Mouse (Mus musculus) MEL (cell line): ENCODE data around the gene Odf3.

Experiments
- CTCF ChIP-seq, 3 experiments: IDR thresholded peaks in 2 of 3; conservative IDR thresholded peaks in 1 of 3; 2 replicates each; pipeline ENCODE4 v1.5.1; 2011 to 2012; ENCODE audit warnings: low read length in 3 of 3, low read depth in 2 of 3, mild to moderate bottlenecking in 2 of 3, improper control_type of control experiment in 1 of 3, inconsistent platforms in 1 of 3, mixed read lengths in 1 of 3, moderate library complexity in 1 of 3; ENCODE audit not compliant: control insufficient read depth in 1 of 3, insufficient read depth in 1 of 3, poor library complexity in 1 of 3, severe bottlenecking in 1 of 3
- MAFK ChIP-seq: IDR thresholded peaks from 2 replicates; pipeline ENCODE4 v1.6.1; 2011; ENCODE audit warnings: low read depth, mild to moderate bottlenecking, low read length, improper control_type of control experiment, borderline replicate concordance
- NELFE ChIP-seq: IDR thresholded peaks from 2 replicates; pipeline ENCODE4 v1.6.1; 2011; ENCODE audit warnings: low read depth, low read length, improper control_type of control experiment
- UBTF ChIP-seq: IDR thresholded peaks from 2 replicates; pipeline ENCODE4 v1.6.1; 2012; ENCODE audit warnings: low read depth, mild to moderate bottlenecking, inconsistent platforms, low read length, improper control_type of control experiment, moderate library complexity, borderline replicate concordance; ENCODE audit not compliant: insufficient read depth

- no peak for TF ChIP-seq NELFE
- no peak for TF ChIP-seq MAFK
- TF ChIP-seq UBTF = no peak
- TF ChIP-seq CTCF (IDR thresholded peaks at IDR 0.05 in 2 of 3, conservative IDR thresholded peaks at IDR 0.05 in 1 of 3; ENCODE audit: control insufficient read depth in 1 of 3, insufficient read depth in 1 of 3, low read depth in 2 of 3, low read length in 3 of 3, poor library complexity in 1 of 3, severe bottlenecking in 1 of 3) = no peak
Observed at GRCm38 (mm10) chr7:140899121-140899520, 51.5 kb downstream of the Odf3 start.
